24 mouse cellular contexts compared by ENCODE assay signal in genomic region chr9:68679871-68680374, GRCm38 (mm10). TPM values are rescaled to one million over a fixed set of nuclear protein-coding genes. Genes with fewer than 3 reads are reported as not detected.
DNase-seq lines count a peak whose midpoint lies in the region; TF ChIP-seq lines count a peak whose summit lies in the region.
"Had no signal": no experiment of that assay in that cellular context is flagged by ENCODE, and none has a peak within 500 bp of the region (broad histone marks: within the 10 kb centered on the region; RNA-seq: fewer than 3 reads in every experiment).

No protein-coding gene starts in this region.

- TF ChIP-seq CTCF in olfactory bulb, adult 2 months (IDR thresholded peaks at IDR 0.05; ENCODE audit: insufficient read depth, low read depth, low read length), result no peak

- H3K27ac ChIP-seq in olfactory bulb, adult 2 months (ENCODE audit: insufficient read depth, low read depth, low read length), result peak overlapping the region; percentile 64; the same call in 1 of the 2 replicates
- H3K27ac ChIP-seq: embryonic facial prominence, embryonic 10.5 days; heart, embryonic 15.5 days; hindbrain, embryonic 15.5 days; limb, embryonic 13.5 days; liver, embryonic 12.5 days; midbrain, embryonic 12.5 days; neural tube, embryonic 15.5 days; stomach, postnatal 0 days had no signal

- H3K4me3 ChIP-seq in olfactory bulb, adult 2 months (ENCODE audit: insufficient read depth, low read depth, low read length), result no peak overlapping the region
- H3K4me3 ChIP-seq: embryonic facial prominence, embryonic 10.5 days; heart, embryonic 15.5 days; hindbrain, embryonic 15.5 days; limb, embryonic 13.5 days; liver, embryonic 12.5 days; midbrain, embryonic 12.5 days; neural tube, embryonic 15.5 days had no signal

- peak; percentile 15 for DNase-seq in gastrocnemius, adult 18-20 months (ENCODE audit: low spot score)
- no peak for DNase-seq in gastrocnemius, adult 8-10 months (ENCODE audit: low spot score in 2 of 2)
- DNase-seq in layer of hippocampus, adult 11-12 months (ENCODE audit: low spot score), result peak; percentile 20
- DNase-seq in layer of hippocampus, adult 9-10 months (ENCODE audit: low spot score), result no peak
- peak; percentile 55 to 66 for DNase-seq in right cerebral cortex, postnatal 10 days (ENCODE audit: low spot score in 2 of 2)
- DNase-seq in right cerebral cortex, postnatal 4 days, result no peak
- no peak for DNase-seq in kidney, adult 18-20 months
- DNase-seq: adrenal gland, postnatal 25 days; cerebellum, adult 9-11 months; gastrocnemius, postnatal 10 days; kidney, postnatal 25 days; lung, adult 18-20 months; lung, postnatal 14 days; thymus, adult 2 months; thymus, postnatal 4 days had no signal

- H3K4me1 ChIP-seq in olfactory bulb, adult 2 months (ENCODE audit: control insufficient read depth, insufficient read depth, low read length), result peaks cover 14% of the 10 kb centered on the region
- H3K4me1 ChIP-seq: heart, embryonic 15.5 days; limb, embryonic 13.5 days; liver, embryonic 12.5 days had no signal

- TF ChIP-seq POLR2A in olfactory bulb, adult 2 months (IDR thresholded peaks at IDR 0.05; ENCODE audit: insufficient read depth, low read depth, low read length), result no peak

- 75% methylated on average over 12 of the region's 12 CpGs for WGBS in olfactory bulb, adult 2 months

RNA-seq across cellular contexts. Expression of gene Rora, which starts 26.3 kb away (rescaled TPM):
- total RNA-seq in gastrocnemius, adult 18-20 months (2021), result 10 to 100 TPM; 73.5 to 85.0 TPM
- 100 to 1,000 TPM; 103 to 117 (median 104) TPM for total RNA-seq in gastrocnemius, adult 8-10 months (2022)
- not detected in 2 replicates for polyA plus RNA-seq in olfactory bulb, adult 2 months (2012; ENCODE audit: insufficient read depth, insufficient read length, low replicate concordance, missing spikeins)

Comparison
In these comparisons a context has a peak if more than half of its experiments do, and no peak if none do; other contexts are left out.
1. DNase-seq: peak in gastrocnemius, adult 18-20 months (single experiment), layer of hippocampus, adult 11-12 months (single experiment) and right cerebral cortex, postnatal 10 days (2 of 2); none in gastrocnemius, adult 8-10 months (0 of 2), layer of hippocampus, adult 9-10 months (single experiment), right cerebral cortex, postnatal 4 days (single experiment) and kidney, adult 18-20 months (single experiment).